Mouse (Mus musculus) R1 (cell line): ENCODE measurements around the gene Gm26566.
"Not testable (repeated sequence)": the region's sequence is repeated elsewhere in the genome, so short reads cannot be mapped to it uniquely, and the experiment has no call there.

Experiments
- DNase-seq: peaks from one replicate; pipeline ENCODE4 v3.0.0-alpha.2; 2018; ENCODE audit warnings: low read depth, low spot score

Gene Gm26566

GRCm38 (mm10) chr4:88738480-88738879 lies 16.9 kb downstream of the Gm26566 start:
- DNase-seq = peak; percentile 68

- DNase-seq = no peak
These were observed 17.4 kb downstream of the Gm26566 start for GRCm38 (mm10) chr4:88739036-88739435.

- no peak for DNase-seq
These were observed 19.8 kb downstream of the Gm26566 start for GRCm38 (mm10) chr4:88741426-88741825.

GRCm38 (mm10) chr4:88742771-88743371 lies 21.3 kb downstream of the Gm26566 start:
- no peak for DNase-seq

- no peak for DNase-seq
These were observed 22.6 kb downstream of the Gm26566 start for GRCm38 (mm10) chr4:88744207-88744606.

- DNase-seq = no peak
These were observed 28.3 kb downstream of the Gm26566 start for GRCm38 (mm10) chr4:88749926-88750325.

GRCm38 (mm10) chr4:88754818-88755340 lies 33.3 kb downstream of the Gm26566 start, which contains the start of gene Gm13271:
Gm13271 (plus strand) TSS chr4:88754868.
- not testable (repeated sequence) for DNase-seq

- not testable (repeated sequence) for DNase-seq
These were observed 35.2 kb downstream of the Gm26566 start for GRCm38 (mm10) chr4:88756581-88757513.

GRCm38 (mm10) chr4:88757628-88758031 lies 36.0 kb downstream of the Gm26566 start:
- not testable (repeated sequence) for DNase-seq

- not testable (repeated sequence) for DNase-seq
These were observed 37.1 kb downstream of the Gm26566 start for GRCm38 (mm10) chr4:88758751-88759150.

- not testable (repeated sequence) for DNase-seq
These were observed 38.1 kb downstream of the Gm26566 start, which contains the start of gene Gm13283 for GRCm38 (mm10) chr4:88759610-88760268. Gm13283 (plus strand) TSS chr4:88760119.

GRCm38 (mm10) chr4:88760431-88760830 lies 38.8 kb downstream of the Gm26566 start:
- DNase-seq = not testable (repeated sequence)

- not testable (repeated sequence) for DNase-seq
These were observed 40.2 kb downstream of the Gm26566 start for GRCm38 (mm10) chr4:88761776-88762175.

GRCm38 (mm10) chr4:88762341-88762740 lies 40.7 kb downstream of the Gm26566 start:
- DNase-seq = not testable (repeated sequence)

- DNase-seq = not testable (repeated sequence)
These were observed 41.9 kb downstream of the Gm26566 start for GRCm38 (mm10) chr4:88763384-88764018.
